Mouse (Mus musculus) forebrain, embryonic 13.5 days (tissue): ENCODE measurements around the gene 6430550D23Rik. TPM values are rescaled to one million over a fixed set of nuclear protein-coding genes. Genes with fewer than 3 reads are reported as not detected.
A peak's percentile ranks its signal among the peaks of the same experiment; 100 is the strongest.

Experiments used
- ATAC-seq: fragments of 200-750 bp; cut with Nextera tagmentation; 2 replicates; pipeline ENCODE4 v1.8.0; 2017
- H3K27ac ChIP-seq: fragments of 300-500 bp; sonication (generic); 2 replicates; pipeline ENCODE4 v1.5.1; 2015; ENCODE audit warnings: inconsistent platforms, mild to moderate bottlenecking, moderate library complexity
- H3K27me3 ChIP-seq: fragments of 300-500 bp; sonication (generic); 2 replicates; pipeline ENCODE4 v1.6.1; 2015; ENCODE audit warnings: mild to moderate bottlenecking, inconsistent platforms
- H3K36me3 ChIP-seq: fragments of 300-500 bp; sonication (generic); 2 replicates; pipeline ENCODE4 v1.6.1; 2015; ENCODE audit warnings: mild to moderate bottlenecking, inconsistent platforms; ENCODE audit not compliant: poor library complexity, severe bottlenecking
- H3K4me1 ChIP-seq: fragments of 300-500 bp; sonication (generic); 2 replicates; pipeline ENCODE4 v1.6.1; 2015; ENCODE audit warnings: inconsistent platforms
- H3K4me2 ChIP-seq: fragments of 300-500 bp; sonication (generic); 2 replicates; pipeline ENCODE4 v1.6.1; 2015; ENCODE audit warnings: inconsistent platforms, mild to moderate bottlenecking, moderate library complexity
- H3K4me3 ChIP-seq: fragments of 300-500 bp; sonication (generic); 2 replicates; pipeline ENCODE4 v1.5.1; 2015; ENCODE audit warnings: mild to moderate bottlenecking, inconsistent platforms
- H3K9ac ChIP-seq: fragments of 300-500 bp; sonication (generic); 2 replicates; pipeline ENCODE4 v1.6.1; 2015; ENCODE audit warnings: mild to moderate bottlenecking, inconsistent platforms
- H3K9me3 ChIP-seq: fragments of 300-500 bp; sonication (generic); replicated peaks from 2 replicates; pipeline ENCODE4 v1.6.1; 2016; ENCODE audit warnings: inconsistent platforms
- WGBS: fragments of 180-500 bp; shearing (Covaris S2); methylation state at CpG from one replicate; pipeline ENCODE4 v1.1.7; 2015; 5-methylcytosine and 5-hydroxymethylcytosine counted together
- polyA plus RNA-seq: library from polyadenylated mRNA; unstranded; fragments of >200 nt; fragmentation: Nextera tagmentation; extraction: Ambion mirVana; gene quantifications from 2 replicates; pipeline ENCODE4 v1.2.1, GENCODE M21; 2015

Gene 6430550D23Rik
- polyA plus RNA-seq: 1.3 TPM in 2 replicates

GRCm38 (mm10) chr2:156007888-156008532, at the start of gene 6430550D23Rik, which contains the start of gene Ergic3:
6430550D23Rik (minus strand) TSS chr2:156007977.
Ergic3 (plus strand) TSS chr2:156008045.
- under 1% methylated on average over 39 of the region's 45 CpGs for WGBS
- peak; percentile 99 for ATAC-seq
- Histone ChIP-seq H3K9ac (peak within 1 kb of the TSS; percentile 79), H3K36me3 (peaks cover 38% of the 10 kb centered on the region), H3K9me3 (no peaks in the 10 kb centered on the region), H3K4me2 (peak within 1 kb of the TSS; percentile 77), H3K4me3 (peak within 1 kb of the TSS; percentile 64), H3K27ac (peak within 1 kb of the TSS; percentile 55), H3K4me1 (peaks cover 10% of the 10 kb centered on the region), H3K27me3 (no peaks in the 10 kb centered on the region)

- H3K9me3 ChIP-seq: no peaks in the 10 kb centered on the region; the same call in 1 of the 2 replicates
- H3K27ac ChIP-seq: no peak within 1 kb of the TSS
- no peak within 1 kb of the TSS for H3K9ac ChIP-seq
- no peaks in the 10 kb centered on the region for H3K27me3 ChIP-seq
- no peaks in the 10 kb centered on the region for H3K4me1 ChIP-seq
- no peak within 1 kb of the TSS for H3K4me3 ChIP-seq
- H3K4me2 ChIP-seq: no peak within 1 kb of the TSS
- H3K36me3 ChIP-seq: no peaks in the 10 kb centered on the region
- ATAC-seq: no peak
- WGBS: 88% methylated on average over 9 of the region's 9 CpGs
Observed at GRCm38 (mm10) chr2:156052816-156053215, 45.0 kb upstream of the 6430550D23Rik start, which contains the start of gene Fer1l4. Fer1l4 (minus strand) TSS chr2:156052947.

- H3K27me3 ChIP-seq: peaks cover 5% of the 10 kb centered on the region; the same call in 1 of the 2 replicates
- no peak overlapping the region for H3K9ac ChIP-seq
- H3K4me1 ChIP-seq: no peaks in the 10 kb centered on the region
- no peaks in the 10 kb centered on the region for H3K36me3 ChIP-seq
- H3K27ac ChIP-seq: no peak overlapping the region
- WGBS: 8% methylated on average over 19 of the region's 19 CpGs
- peak overlapping the region; percentile 24; the same call in 1 of the 2 replicates for H3K4me2 ChIP-seq
- ATAC-seq: no peak
- H3K9me3 ChIP-seq: no peaks in the 10 kb centered on the region
- no peak overlapping the region for H3K4me3 ChIP-seq
Observed at GRCm38 (mm10) chr2:156047929-156048328, 40.2 kb upstream of the 6430550D23Rik start.

- no peak overlapping the region for H3K4me3 ChIP-seq
- ATAC-seq: no peak
- no peak overlapping the region for H3K4me2 ChIP-seq
- H3K36me3 ChIP-seq: no peaks in the 10 kb centered on the region
- H3K9ac ChIP-seq: no peak overlapping the region
- peaks cover 5% of the 10 kb centered on the region; the same call in 1 of the 2 replicates for H3K27me3 ChIP-seq
- no peaks in the 10 kb centered on the region for H3K9me3 ChIP-seq
- H3K4me1 ChIP-seq: no peaks in the 10 kb centered on the region
- no peak overlapping the region for H3K27ac ChIP-seq
- 82% methylated on average over 8 of the region's 8 CpGs for WGBS
Observed at GRCm38 (mm10) chr2:156042903-156043302, 35.1 kb upstream of the 6430550D23Rik start.

GRCm38 (mm10) chr2:156039390-156039789, 31.6 kb upstream of the 6430550D23Rik start:
- no peaks in the 10 kb centered on the region for H3K4me1 ChIP-seq
- H3K4me2 ChIP-seq: no peak overlapping the region
- ATAC-seq: no peak
- no peak overlapping the region for H3K27ac ChIP-seq
- no peaks in the 10 kb centered on the region for H3K27me3 ChIP-seq
- no peak overlapping the region for H3K4me3 ChIP-seq
- 89% methylated on average over 3 of the region's 3 CpGs for WGBS
- no peaks in the 10 kb centered on the region for H3K36me3 ChIP-seq
- H3K9ac ChIP-seq: no peak overlapping the region
- no peaks in the 10 kb centered on the region for H3K9me3 ChIP-seq

- Histone ChIP-seq H3K4me3 (no peak overlapping the region), H3K4me2 (no peak overlapping the region), H3K9ac (no peak overlapping the region), H3K27ac (no peak overlapping the region), H3K4me1 (no peaks in the 10 kb centered on the region), H3K27me3 (no peaks in the 10 kb centered on the region), H3K36me3 (peaks cover under 1% of the 10 kb centered on the region), H3K9me3 (no peaks in the 10 kb centered on the region)
- ATAC-seq: no peak
Observed at GRCm38 (mm10) chr2:156025482-156025881, 17.7 kb upstream of the 6430550D23Rik start.

GRCm38 (mm10) chr2:156021765-156022164, 14.0 kb upstream of the 6430550D23Rik start:
- Histone ChIP-seq H3K4me2 (no peak overlapping the region), H3K27me3 (no peaks in the 10 kb centered on the region), H3K9me3 (no peaks in the 10 kb centered on the region), H3K4me3 (no peak overlapping the region), H3K27ac (no peak overlapping the region), H3K9ac (no peak overlapping the region), H3K36me3 (peaks cover 38% of the 10 kb centered on the region), H3K4me1 (no peaks in the 10 kb centered on the region)
- ATAC-seq: no peak
- 94% methylated on average over 2 of the region's 2 CpGs for WGBS

- H3K9me3 ChIP-seq: no peaks in the 10 kb centered on the region
- no peaks in the 10 kb centered on the region for H3K27me3 ChIP-seq
- 91% methylated on average over 8 of the region's 8 CpGs for WGBS
- no peak overlapping the region for H3K4me2 ChIP-seq
- H3K9ac ChIP-seq: no peak overlapping the region
- no peaks in the 10 kb centered on the region for H3K4me1 ChIP-seq
- no peak overlapping the region for H3K27ac ChIP-seq
- H3K36me3 ChIP-seq: peaks cover 43% of the 10 kb centered on the region
- ATAC-seq: no peak
- H3K4me3 ChIP-seq: no peak overlapping the region
Observed at GRCm38 (mm10) chr2:156021219-156021618, 13.4 kb upstream of the 6430550D23Rik start.

GRCm38 (mm10) chr2:156018106-156018505, 10.3 kb upstream of the 6430550D23Rik start:
- Histone ChIP-seq H3K4me3 (no peak overlapping the region), H3K4me1 (no peaks in the 10 kb centered on the region), H3K36me3 (peaks cover 75% of the 10 kb centered on the region), H3K9ac (no peak overlapping the region), H3K9me3 (no peaks in the 10 kb centered on the region), H3K4me2 (no peak overlapping the region), H3K27me3 (no peaks in the 10 kb centered on the region), H3K27ac (no peak overlapping the region)
- 93% methylated on average over 3 of the region's 3 CpGs for WGBS
- ATAC-seq: no peak

- 89% methylated on average over 4 of the region's 4 CpGs for WGBS
- no peaks in the 10 kb centered on the region for H3K9me3 ChIP-seq
- peaks cover 19% of the 10 kb centered on the region for H3K36me3 ChIP-seq
- no peak overlapping the region for H3K4me3 ChIP-seq
- no peaks in the 10 kb centered on the region for H3K27me3 ChIP-seq
- H3K9ac ChIP-seq: no peak overlapping the region
- no peak for ATAC-seq
- no peak overlapping the region for H3K27ac ChIP-seq
- no peak overlapping the region for H3K4me2 ChIP-seq
- peaks cover 10% of the 10 kb centered on the region for H3K4me1 ChIP-seq
Observed at GRCm38 (mm10) chr2:156005393-156005792, 2.4 kb downstream of the 6430550D23Rik start.

GRCm38 (mm10) chr2:155991863-155992321, 15.9 kb downstream of the 6430550D23Rik start:
- ATAC-seq: no peak
- no peaks in the 10 kb centered on the region for H3K27me3 ChIP-seq
- no peaks in the 10 kb centered on the region for H3K9me3 ChIP-seq
- H3K9ac ChIP-seq: no peak overlapping the region
- H3K4me2 ChIP-seq: no peak overlapping the region
- H3K4me1 ChIP-seq: no peaks in the 10 kb centered on the region
- no peak overlapping the region for H3K4me3 ChIP-seq
- 81% methylated on average over 14 of the region's 14 CpGs for WGBS
- peaks cover 100% of the 10 kb centered on the region for H3K36me3 ChIP-seq
- no peak overlapping the region for H3K27ac ChIP-seq

GRCm38 (mm10) chr2:155991151-155991550, 16.6 kb downstream of the 6430550D23Rik start:
- ATAC-seq: no peak
- Histone ChIP-seq H3K4me3 (no peak overlapping the region), H3K4me1 (no peaks in the 10 kb centered on the region), H3K36me3 (peaks cover 100% of the 10 kb centered on the region), H3K4me2 (no peak overlapping the region), H3K9me3 (no peaks in the 10 kb centered on the region), H3K9ac (no peak overlapping the region), H3K27me3 (no peaks in the 10 kb centered on the region), H3K27ac (no peak overlapping the region)
- WGBS: 91% methylated on average over 10 of the region's 10 CpGs
